Mouse (Mus musculus) MEL (cell line): Measurements from ENCODE around the gene Zfp644. TPM values are rescaled to one million over a fixed set of nuclear protein-coding genes. Genes with fewer than 3 reads are reported as not detected.

ENCODE experiments used
- DNase-seq: peaks from one replicate; pipeline ENCODE4 v3.0.0; 2011; ENCODE audit warnings: low read depth, low spot score
- H3K27ac ChIP-seq: 2 replicates; pipeline ENCODE4 v1.5.1; 2012; ENCODE audit warnings: low read depth, mild to moderate bottlenecking, control low read depth, low read length, moderate library complexity; ENCODE audit not compliant: control insufficient read depth
- H3K27me3 ChIP-seq, 2 experiments: fragments of 150-350 bp in 1 of 2; sonication (generic) in 1 of 2; 2 replicates each; pipeline ENCODE4 v1.6.1; 2012; ENCODE audit warnings: low read length in 2 of 2, mild to moderate bottlenecking in 2 of 2, improper control_type of control experiment in 1 of 2, moderate library complexity in 1 of 2; ENCODE audit not compliant: insufficient read depth in 2 of 2, control insufficient read depth in 1 of 2
- H3K36me3 ChIP-seq, 2 experiments: 2 replicates each; pipeline ENCODE4 v1.6.1; 2012 to 2014; ENCODE audit warnings: low read length in 2 of 2, improper control_type of control experiment in 1 of 2, inconsistent platforms in 1 of 2, mild to moderate bottlenecking in 1 of 2; ENCODE audit not compliant: insufficient read depth in 2 of 2, control insufficient read depth in 1 of 2
- H3K4me1 ChIP-seq, 2 experiments: fragments of 150-350 bp in 1 of 2; sonication (generic) in 1 of 2; 2 replicates each; pipeline ENCODE4 v1.6.1; 2012; ENCODE audit warnings: low read length in 2 of 2, improper control_type of control experiment in 1 of 2, mild to moderate bottlenecking in 1 of 2; ENCODE audit not compliant: insufficient read depth in 2 of 2, control insufficient read depth in 1 of 2
- H3K4me3 ChIP-seq, 2 experiments: fragments of 150-350 bp in 1 of 2; sonication (generic) in 1 of 2; 2 replicates each; pipeline ENCODE4 v1.5.1; 2012; ENCODE audit warnings: low read depth in 2 of 2, low read length in 2 of 2, mild to moderate bottlenecking in 2 of 2, moderate library complexity in 2 of 2, control low read depth in 1 of 2, improper control_type of control experiment in 1 of 2; ENCODE audit not compliant: control insufficient read depth in 1 of 2, insufficient read depth in 1 of 2
- H3K79me2 ChIP-seq: 2 replicates; pipeline ENCODE4 v1.6.1; 2012; ENCODE audit warnings: mild to moderate bottlenecking, low read length, moderate library complexity; ENCODE audit not compliant: control insufficient read depth, poor library complexity, insufficient read depth
- H3K9ac ChIP-seq: 2 replicates; pipeline ENCODE4 v1.6.1; 2012; ENCODE audit warnings: low read depth, mild to moderate bottlenecking, control low read depth, low read length, moderate library complexity; ENCODE audit not compliant: control insufficient read depth, poor library complexity, severe bottlenecking
- H3K9me3 ChIP-seq: fragments of 150-350 bp; sonication (generic); replicated peaks from 2 replicates; pipeline ENCODE4 v1.6.1; 2012; ENCODE audit warnings: mild to moderate bottlenecking, low read length, improper control_type of control experiment, moderate library complexity; ENCODE audit not compliant: insufficient read depth
- CHD1 ChIP-seq: IDR thresholded peaks from 2 replicates; pipeline ENCODE4 v1.6.1; 2012; ENCODE audit warnings: low read depth, mild to moderate bottlenecking, inconsistent platforms, low read length, improper control_type of control experiment
- CTCF ChIP-seq, 3 experiments: IDR thresholded peaks in 2 of 3; conservative IDR thresholded peaks in 1 of 3; 2 replicates each; pipeline ENCODE4 v1.5.1; 2011 to 2012; ENCODE audit warnings: low read length in 3 of 3, low read depth in 2 of 3, mild to moderate bottlenecking in 2 of 3, improper control_type of control experiment in 1 of 3, inconsistent platforms in 1 of 3, mixed read lengths in 1 of 3, moderate library complexity in 1 of 3; ENCODE audit not compliant: control insufficient read depth in 1 of 3, insufficient read depth in 1 of 3, poor library complexity in 1 of 3, severe bottlenecking in 1 of 3
- ELF1 ChIP-seq: IDR thresholded peaks from 2 replicates; pipeline ENCODE4 v1.6.1; 2014; ENCODE audit warnings: low read depth, mild to moderate bottlenecking, inconsistent platforms, low read length, improper control_type of control experiment, moderate library complexity
- EP300 ChIP-seq, 2 experiments: IDR thresholded peaks; 2 replicates each; pipeline ENCODE4 v1.6.1; 2011; ENCODE audit warnings: improper control_type of control experiment in 2 of 2, low read length in 2 of 2, low read depth in 1 of 2, mild to moderate bottlenecking in 1 of 2
- GATA1 ChIP-seq: IDR thresholded peaks from 2 replicates; pipeline ENCODE4 v1.6.1; 2011; ENCODE audit warnings: low read depth, low read length, improper control_type of control experiment
- HCFC1 ChIP-seq: IDR thresholded peaks from 2 replicates; pipeline ENCODE4 v1.6.1; 2012; ENCODE audit warnings: low read depth, mild to moderate bottlenecking, inconsistent platforms, low read length, improper control_type of control experiment, moderate library complexity
- JUND ChIP-seq: IDR thresholded peaks from 2 replicates; pipeline ENCODE4 v1.6.1; 2011; ENCODE audit warnings: low read depth, mild to moderate bottlenecking, improper control_type of control experiment, low read length
- MAX ChIP-seq: IDR thresholded peaks from 2 replicates; pipeline ENCODE4 v1.6.1; 2011; ENCODE audit warnings: low read length, improper control_type of control experiment
- MYB ChIP-seq: IDR thresholded peaks from 2 replicates; pipeline ENCODE4 v1.6.1; 2011; ENCODE audit warnings: mild to moderate bottlenecking, low read depth, low read length, improper control_type of control experiment
- POLR2AphosphoS2 ChIP-seq: IDR thresholded peaks from 2 replicates; pipeline ENCODE4 v1.6.1; 2011; ENCODE audit warnings: low read length, improper control_type of control experiment
- POLR2AphosphoS5 ChIP-seq: IDR thresholded peaks from 2 replicates; pipeline ENCODE4 v1.6.1; 2012; ENCODE audit warnings: low read depth, borderline replicate concordance, mild to moderate bottlenecking, inconsistent platforms, low read length, moderate library complexity, mixed read lengths
- RAD21 ChIP-seq: IDR thresholded peaks from 2 replicates; pipeline ENCODE4 v1.6.1; 2011; ENCODE audit warnings: mild to moderate bottlenecking, low read depth, low read length, improper control_type of control experiment
- RCOR1 ChIP-seq: IDR thresholded peaks from 2 replicates; pipeline ENCODE4 v1.6.1; 2012; ENCODE audit warnings: low read depth, mild to moderate bottlenecking, inconsistent platforms, low read length, improper control_type of control experiment
- TAL1 ChIP-seq: IDR thresholded peaks from 2 replicates; pipeline ENCODE4 v1.6.1; 2012; ENCODE audit warnings: mild to moderate bottlenecking, inconsistent platforms, low read length, moderate library complexity, mixed read lengths
- TBP ChIP-seq: IDR thresholded peaks from 2 replicates; pipeline ENCODE4 v1.8.0; 2011; ENCODE audit warnings: low read depth, low read length, improper control_type of control experiment
- TCF12 ChIP-seq: IDR thresholded peaks from 2 replicates; pipeline ENCODE4 v1.6.1; 2014; ENCODE audit warnings: low read depth, mild to moderate bottlenecking, inconsistent platforms, low read length, improper control_type of control experiment, moderate library complexity
- ZKSCAN1 ChIP-seq: IDR thresholded peaks from 2 replicates; pipeline ENCODE4 v1.6.1; 2012; ENCODE audit warnings: low read depth, mild to moderate bottlenecking, inconsistent platforms, low read length, improper control_type of control experiment, moderate library complexity
- ZMIZ1 ChIP-seq: IDR thresholded peaks from 2 replicates; pipeline ENCODE4 v1.6.1; 2012; ENCODE audit warnings: low read depth, mild to moderate bottlenecking, inconsistent platforms, low read length, improper control_type of control experiment, moderate library complexity
- ZNF384 ChIP-seq: IDR thresholded peaks from 2 replicates; pipeline ENCODE4 v1.6.1; 2012; ENCODE audit warnings: low read depth, mild to moderate bottlenecking, inconsistent platforms, low read length, improper control_type of control experiment
- polyA plus RNA-seq, 2 experiments: library from polyadenylated mRNA; stranded (reverse) in 1 of 2; unstranded in 1 of 2; fragments of >175 nt in 1 of 2; fragments of >200 nt in 1 of 2; gene quantifications; 2 replicates each; pipeline versions ENCODE4 v1.2.1 to v1.2.4; 2012; ENCODE audit warnings: low replicate concordance in 2 of 2, low read depth in 1 of 2; ENCODE audit not compliant: insufficient read length in 2 of 2, insufficient read depth in 1 of 2, missing spikeins in 1 of 2
- total RNA-seq: library from RNA; depleted of rRNA; stranded (reverse); fragments of 300-350 nt; gene quantifications from 2 replicates; pipeline ENCODE4 v1.2.3, GENCODE M21; 2012

Zfp644 gene
- total and polyA plus RNA-seq, 3 experiments, result 23.4 to 72.3 (median 34.4) TPM

DNA sequence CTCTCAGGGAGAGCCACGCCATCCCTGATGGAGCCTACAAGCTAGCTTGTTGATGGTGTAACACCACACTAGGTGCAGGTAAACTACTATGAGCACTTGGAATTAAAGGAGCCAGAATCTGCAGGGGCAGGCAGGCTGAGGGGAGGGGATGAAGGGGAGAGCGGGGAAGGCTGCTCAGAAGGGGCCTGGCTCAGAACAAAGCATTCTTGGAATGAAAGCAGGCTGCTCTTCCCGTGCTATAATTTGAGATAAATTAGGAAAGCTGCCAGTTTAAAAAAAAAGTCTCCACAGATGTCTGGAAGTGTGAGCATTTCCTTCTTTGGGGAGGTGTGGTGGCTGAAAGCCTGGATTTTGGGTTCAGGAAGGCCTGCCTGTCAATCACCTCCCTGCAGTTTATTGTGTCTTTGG is 14.8 kb upstream of the Zfp644 start:
- TF ChIP-seq POLR2AphosphoS5 (no peak), HCFC1 (no peak), TAL1 (no peak), POLR2AphosphoS2 (no peak), JUND (no peak), ZKSCAN1 (no peak), RCOR1 (no peak), CHD1 (no peak), ZMIZ1 (no peak)
- TF ChIP-seq, all 39 proteins: peak for 0
- Histone ChIP-seq H3K9ac (no peak overlapping the region), H3K79me2 (no peaks in the 10 kb centered on the region)

DNA sequence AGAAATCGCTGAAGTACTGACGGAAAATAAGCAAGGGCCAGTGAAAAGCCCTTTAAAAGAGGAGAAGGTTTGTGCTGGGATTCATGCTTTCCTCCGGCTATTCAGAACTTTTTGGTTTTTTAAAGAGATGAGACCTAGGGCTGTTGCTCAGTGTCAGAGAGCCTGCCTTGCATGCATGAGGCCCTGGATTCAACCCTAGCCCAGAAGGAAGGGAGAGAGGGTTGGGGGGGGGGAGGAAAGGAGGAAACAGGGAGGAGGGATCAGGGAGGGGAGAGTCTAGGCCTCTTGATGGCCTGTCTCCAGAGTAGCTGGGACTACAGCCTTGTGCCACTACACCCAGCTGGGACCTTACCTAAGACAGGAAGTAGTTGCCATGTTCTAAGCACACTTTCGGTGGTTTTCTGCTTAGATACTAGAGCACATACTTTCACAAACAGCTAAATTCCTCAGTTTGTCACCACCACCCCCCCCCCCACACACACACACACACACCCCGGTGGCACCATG is 14.2 kb upstream of the Zfp644 start:
- DNase-seq, result peak; percentile 19
- H3K4me1 ChIP-seq, result peaks cover 25 to 33% of the 10 kb centered on the region in 2 experiments
- H3K4me3 ChIP-seq, result peak overlapping the region in 1 of 2 experiments; percentile 52; a peak in 3 of 4 replicates
- H3K9ac ChIP-seq, result peak overlapping the region; percentile 68
- H3K27ac ChIP-seq, result peak overlapping the region; percentile 92
- TF ChIP-seq TAL1 (no peak), TCF12 (no peak), RAD21 (no peak), HCFC1 (no peak), TBP (no peak), ZNF384 (no peak), EP300 (IDR thresholded peaks at IDR 0.05; ENCODE audit: low read depth in 1 of 2, low read length in 2 of 2) (no peak), JUND (no peak), CHD1 (no peak), ZKSCAN1 (no peak), MYB (no peak), ELF1 (no peak), MAX (no peak), CTCF (IDR thresholded peaks at IDR 0.05 in 2 of 3, conservative IDR thresholded peaks at IDR 0.05 in 1 of 3; ENCODE audit: control insufficient read depth in 1 of 3, insufficient read depth in 1 of 3, low read depth in 2 of 3, low read length in 3 of 3, poor library complexity in 1 of 3, severe bottlenecking in 1 of 3) (no peak), GATA1 (no peak)
- H3K36me3 ChIP-seq, result peaks cover 0 to 30% of the 10 kb centered on the region in 2 experiments; a peak in 2 of 4 replicates
- H3K27me3 ChIP-seq, result no peaks in the 10 kb centered on the region
- no peaks in the 10 kb centered on the region for H3K79me2 ChIP-seq
- no peaks in the 10 kb centered on the region for H3K9me3 ChIP-seq

More for the DNA sequence above, 14.8 kb upstream of the Zfp644 start:
- H3K27ac ChIP-seq, result no peak overlapping the region
- H3K9me3 ChIP-seq, result no peaks in the 10 kb centered on the region
- peaks cover 0 to 26% of the 10 kb centered on the region in 2 experiments; a peak in 2 of 4 replicates for H3K36me3 ChIP-seq
- H3K4me1 ChIP-seq, result peaks cover 23 to 31% of the 10 kb centered on the region in 2 experiments
- no peaks in the 10 kb centered on the region for H3K27me3 ChIP-seq
- H3K4me3 ChIP-seq, result no peak overlapping the region
- no peak for DNase-seq
